Mouse (Mus musculus): ENCODE data around the gene Spint5.

- TF ChIP-seq EP300 (IDR thresholded peaks at IDR 0.05; ENCODE audit: low read depth): no peak
- no peak for TF ChIP-seq CTCF (IDR thresholded peaks at IDR 0.05; ENCODE audit: low read depth)
Measured at GRCm38 (mm10) chr2:164670261-164670660, 44.8 kb upstream of the Spint5 start.

Measured in heart, postnatal 0 days (tissue).